Mouse (Mus musculus) cerebellum, adult (tissue): ENCODE measurements around the gene Agpat1.

Source experiments
- ATAC-seq: cut with Nextera tagmentation; 2 replicates; pipeline ENCODE4 v1.9.2; 2017; ENCODE audit warnings: mild to moderate bottlenecking, moderate library complexity, mixed read lengths; ENCODE audit not compliant: insufficient number of reproducible peaks, low FRiP score, low TSS enrichment

The Agpat1 gene

DNA sequence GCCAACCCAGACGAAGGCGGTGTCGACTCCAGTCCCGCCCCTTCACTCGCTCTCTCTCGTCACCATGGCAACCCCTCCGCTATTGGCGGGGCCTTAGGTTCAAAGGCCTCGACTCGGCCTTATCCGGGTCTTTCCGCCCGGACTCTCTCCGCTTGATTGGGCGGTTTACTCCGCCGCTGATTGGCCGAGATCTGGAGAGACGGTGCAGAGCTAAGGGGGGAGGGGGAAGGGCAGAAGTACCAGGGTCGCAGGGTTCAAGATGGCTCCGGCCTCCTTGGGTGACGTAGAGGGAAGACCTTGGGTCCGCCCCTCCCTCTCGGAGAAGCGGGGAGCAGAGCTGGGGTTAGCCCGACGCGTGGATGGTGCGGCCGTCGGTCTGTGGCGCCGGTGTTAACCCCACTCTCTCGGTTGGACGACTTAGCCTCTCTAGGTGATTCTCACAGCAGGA lies at the start of gene Agpat1:
Agpat1 (plus strand) TSS at position 202 of the 448 bp plus-strand sequence.
- peak; percentile 79 for ATAC-seq

DNA sequence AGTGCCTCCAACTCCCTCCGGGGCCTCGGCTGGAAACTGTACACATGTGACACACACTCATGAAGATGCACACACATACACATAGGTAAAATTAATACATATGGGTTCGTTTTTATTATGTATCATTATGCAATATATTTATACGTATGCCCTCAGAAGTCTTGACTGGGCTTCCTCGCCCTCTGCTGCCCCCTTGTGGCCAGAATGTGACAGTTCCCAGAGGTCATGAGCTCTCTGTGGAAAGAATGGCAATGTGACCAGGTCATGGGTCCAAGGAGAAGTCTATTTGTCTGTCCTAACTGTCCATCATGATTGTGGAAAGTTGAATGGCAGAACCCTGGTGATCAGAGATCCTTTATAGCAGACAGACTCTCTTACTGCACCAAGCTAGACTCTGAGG lies 48.6 kb upstream of the Agpat1 start:
- peak; percentile 56; the same call in 1 of the 2 replicates for ATAC-seq

DNA sequence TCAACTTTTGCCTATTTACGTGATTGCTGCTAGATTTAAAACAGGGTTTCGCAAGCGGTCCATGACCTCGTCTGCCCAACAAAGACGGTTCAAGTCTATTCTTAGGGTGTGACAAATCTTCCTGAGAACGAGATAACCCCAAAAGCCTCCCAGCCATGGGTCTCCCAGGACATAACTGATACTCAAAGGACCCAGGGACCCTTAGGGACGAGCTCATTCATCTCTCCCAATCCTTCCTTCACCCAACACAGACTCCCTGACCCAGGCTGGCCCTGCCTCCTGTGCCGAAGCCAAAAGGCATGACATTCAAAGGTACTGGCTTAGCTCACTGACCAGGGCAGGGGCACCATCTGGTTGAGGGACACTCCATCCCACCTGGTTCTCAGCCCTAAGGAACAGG lies 47.7 kb upstream of the Agpat1 start:
- ATAC-seq = no peak

DNA sequence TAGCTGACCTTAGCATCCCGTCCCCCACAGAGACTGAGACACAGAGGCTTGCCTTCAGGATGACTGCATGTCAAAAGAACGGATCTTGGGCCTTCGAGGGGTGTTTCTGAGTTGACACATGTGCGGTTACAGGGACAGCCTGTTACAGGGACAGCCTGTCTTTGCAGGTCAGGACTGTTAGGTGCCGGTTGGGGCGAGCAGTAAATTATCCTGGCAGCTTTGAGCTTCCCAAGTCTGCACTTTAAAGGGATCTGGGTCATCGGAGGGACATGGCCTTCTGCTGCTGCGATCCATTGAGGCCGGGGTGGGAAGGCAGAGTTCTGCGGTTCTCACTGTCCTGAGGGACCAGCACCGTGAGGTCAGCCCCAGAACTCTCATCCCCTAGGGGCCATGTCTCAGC lies 46.7 kb upstream of the Agpat1 start:
- no peak for ATAC-seq

DNA sequence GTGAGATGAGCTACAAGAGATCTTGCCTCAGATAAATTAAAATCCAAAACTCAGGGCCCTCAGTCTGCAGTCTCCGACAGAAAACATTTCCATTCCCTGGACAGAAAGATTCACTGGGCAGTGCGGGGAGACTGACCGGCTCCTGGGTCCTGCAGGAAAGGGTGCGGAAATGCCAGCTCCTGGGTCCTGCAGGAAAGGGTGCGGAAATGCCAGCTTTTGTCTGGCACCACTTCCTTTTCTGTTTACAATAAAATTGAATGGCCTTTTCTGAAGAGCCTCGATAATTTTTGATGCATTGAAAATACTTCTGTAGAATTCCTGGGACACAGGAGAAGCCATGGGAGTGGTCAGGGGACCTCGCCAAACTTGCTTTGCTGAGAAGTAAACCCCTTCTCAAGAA lies 44.9 kb upstream of the Agpat1 start:
- no peak for ATAC-seq

DNA sequence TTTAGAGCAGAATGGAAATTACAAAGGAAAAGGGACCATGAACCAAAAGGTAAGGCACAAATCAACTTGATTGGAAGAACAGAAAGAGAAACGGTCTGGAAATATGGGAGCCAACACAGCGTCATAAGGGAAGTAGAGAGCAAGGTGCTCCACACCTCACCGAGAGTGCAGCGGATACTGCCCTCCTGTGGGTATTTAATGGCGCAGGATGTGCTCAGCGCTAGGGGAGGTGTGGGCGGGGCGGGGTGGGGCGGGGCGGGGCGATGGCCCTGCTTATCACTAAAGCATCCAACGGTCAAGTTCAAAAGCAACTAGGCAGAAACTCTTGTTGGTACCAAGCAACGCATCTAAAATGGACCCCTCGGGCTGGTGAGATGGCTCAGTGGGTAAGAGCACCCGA lies 44.2 kb upstream of the Agpat1 start:
- no peak for ATAC-seq

DNA sequence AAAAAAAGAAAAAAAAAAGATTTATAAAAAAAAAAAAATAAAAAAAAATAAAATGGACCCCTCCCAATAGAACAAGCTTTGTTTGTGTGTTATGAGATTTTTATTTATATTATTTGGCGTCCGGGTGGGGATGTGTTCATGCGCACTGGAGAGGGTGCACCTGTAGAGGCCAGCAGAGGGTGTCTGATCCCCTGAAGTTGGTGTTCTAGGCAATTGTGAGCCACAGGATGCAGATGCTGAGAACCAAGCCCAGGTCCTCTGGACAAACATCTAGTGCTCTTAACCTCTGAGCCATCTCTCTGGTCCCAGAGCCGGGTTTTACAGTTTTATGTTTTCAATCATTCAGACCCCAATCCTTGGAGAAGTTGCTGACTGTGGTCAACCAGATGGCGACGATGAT lies 43.6 kb upstream of the Agpat1 start:
- no peak for ATAC-seq

DNA sequence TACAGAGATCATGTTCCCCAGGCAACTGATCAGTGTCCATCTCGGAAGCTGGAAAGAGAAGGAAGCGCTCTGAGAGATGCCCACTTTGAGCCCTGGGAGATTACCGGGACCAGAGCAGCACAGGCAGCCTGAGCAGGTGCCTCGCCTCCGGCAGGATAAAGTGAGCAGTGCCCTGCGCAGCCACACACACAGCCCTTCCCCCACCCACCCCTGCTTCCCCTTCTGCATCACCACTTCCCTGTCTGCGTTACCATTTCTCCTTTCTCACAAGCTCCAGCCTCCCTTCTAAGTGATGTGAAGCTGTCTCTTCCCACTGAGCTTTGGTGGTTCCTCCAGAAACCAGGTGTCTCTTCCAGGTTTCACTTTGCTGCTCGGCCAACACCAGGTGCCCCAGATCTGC lies 42.9 kb upstream of the Agpat1 start:
- no peak for ATAC-seq

DNA sequence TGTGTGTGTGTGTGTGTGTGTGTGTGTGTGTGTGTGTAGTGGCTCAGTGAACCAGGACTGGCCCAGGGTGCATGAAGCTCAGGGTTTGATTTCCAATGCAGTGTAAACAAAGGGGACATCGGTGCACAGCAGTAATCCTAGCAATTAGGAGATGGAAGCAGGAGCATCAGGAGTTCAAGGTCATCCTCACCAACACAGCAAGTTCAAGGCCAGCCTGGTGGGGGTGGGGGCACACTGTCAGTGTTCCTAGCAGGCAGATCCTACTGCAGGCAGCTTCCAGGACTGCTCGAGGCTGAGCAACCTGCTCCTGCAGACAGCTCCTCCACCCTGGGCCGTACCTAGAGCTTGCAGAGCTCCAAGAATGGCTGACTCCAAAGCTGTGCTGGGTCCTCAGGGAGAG lies 41.5 kb upstream of the Agpat1 start:
- no peak for ATAC-seq

DNA sequence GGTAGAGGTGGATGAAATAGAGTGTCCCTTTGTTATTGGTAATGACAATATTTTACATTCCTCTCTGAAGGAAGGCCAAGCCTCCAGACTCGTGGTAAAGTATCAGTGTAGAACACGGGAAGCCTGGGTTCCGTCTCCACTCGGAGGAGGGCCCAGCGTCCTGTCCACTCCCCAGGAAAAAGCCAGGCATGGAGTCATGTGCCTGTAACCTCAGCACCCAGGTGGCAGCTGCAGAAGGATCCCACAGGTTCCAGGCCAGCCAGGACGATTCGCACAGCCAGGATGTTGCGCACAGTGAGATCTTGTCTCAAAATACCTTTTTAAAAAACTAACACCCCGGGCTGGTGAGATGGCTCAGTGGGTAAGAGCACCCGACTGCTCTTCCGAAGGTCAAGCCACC lies 40.7 kb upstream of the Agpat1 start:
- no peak for ATAC-seq

DNA sequence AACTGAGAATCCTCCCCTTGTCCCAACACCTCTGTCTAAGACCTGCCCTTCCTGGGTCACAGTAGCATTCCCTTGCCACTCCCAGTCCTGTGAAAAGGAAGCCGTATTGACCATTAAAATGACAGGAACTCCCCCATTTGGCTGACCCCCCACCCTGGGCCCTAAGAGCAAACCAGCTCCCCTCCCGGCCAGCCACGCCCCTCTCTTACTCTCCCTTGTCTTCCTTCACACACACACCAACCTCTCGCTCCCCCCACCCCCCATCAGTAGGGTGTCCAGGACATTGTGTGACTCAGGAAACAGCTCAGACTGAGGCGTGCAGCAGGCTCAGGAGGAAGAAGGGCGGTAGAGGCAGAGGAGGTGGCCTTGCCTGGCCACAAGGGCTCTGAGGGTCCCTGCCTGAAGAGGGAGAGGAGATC lies 40.0 kb upstream of the Agpat1 start, which contains the start of gene Notch4:
Notch4 (plus strand) TSS at position 266 of the 419 bp plus-strand sequence.
- no peak for ATAC-seq

DNA sequence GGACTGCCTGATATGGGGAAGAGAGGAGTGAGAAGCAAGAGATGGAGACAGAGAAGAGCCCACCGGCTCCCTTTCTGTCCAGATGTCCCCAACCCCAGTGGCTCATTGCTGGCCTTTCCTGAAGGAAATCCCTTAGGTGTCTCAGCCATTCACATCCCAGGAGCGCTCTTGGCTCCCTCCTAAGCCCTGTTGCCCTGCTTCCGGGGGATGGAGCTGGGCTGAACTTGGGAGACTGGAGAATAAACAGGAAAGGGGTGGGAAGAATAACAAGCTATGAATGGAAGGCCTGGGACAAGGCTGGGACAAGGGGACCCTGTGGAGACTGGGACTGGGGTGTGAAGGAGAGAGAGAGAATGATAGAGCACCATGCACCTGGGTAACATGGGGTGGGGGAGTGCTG lies 39.3 kb upstream of the Agpat1 start:
- ATAC-seq = no peak

DNA sequence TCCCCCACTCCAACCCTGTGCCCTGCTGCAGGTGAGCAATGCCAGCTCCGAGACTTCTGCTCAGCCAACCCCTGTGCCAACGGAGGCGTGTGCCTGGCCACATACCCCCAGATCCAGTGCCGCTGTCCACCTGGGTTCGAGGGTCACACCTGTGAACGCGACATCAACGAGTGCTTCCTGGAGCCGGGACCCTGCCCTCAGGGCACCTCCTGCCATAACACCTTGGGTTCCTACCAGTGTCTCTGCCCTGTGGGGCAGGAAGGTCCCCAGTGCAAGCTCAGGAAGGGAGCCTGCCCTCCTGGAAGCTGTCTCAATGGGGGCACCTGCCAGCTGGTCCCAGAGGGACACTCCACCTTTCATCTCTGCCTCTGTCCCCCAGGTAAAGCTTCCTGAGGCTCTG lies 36.8 kb upstream of the Agpat1 start:
- ATAC-seq = no peak

DNA sequence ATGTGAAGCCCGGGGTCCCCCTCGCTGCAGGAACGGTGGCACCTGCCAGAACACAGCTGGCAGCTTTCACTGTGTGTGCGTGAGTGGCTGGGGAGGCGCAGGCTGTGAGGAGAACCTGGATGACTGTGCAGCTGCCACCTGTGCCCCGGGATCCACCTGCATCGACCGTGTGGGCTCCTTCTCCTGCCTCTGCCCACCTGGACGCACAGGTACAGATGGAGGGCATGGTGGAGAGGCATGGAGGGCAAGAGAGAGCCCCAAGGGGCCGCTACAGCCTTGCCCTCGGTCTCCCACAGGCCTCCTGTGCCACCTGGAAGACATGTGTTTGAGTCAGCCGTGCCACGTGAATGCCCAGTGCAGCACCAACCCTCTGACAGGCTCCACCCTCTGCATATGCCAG lies 35.6 kb upstream of the Agpat1 start:
- no peak for ATAC-seq

DNA sequence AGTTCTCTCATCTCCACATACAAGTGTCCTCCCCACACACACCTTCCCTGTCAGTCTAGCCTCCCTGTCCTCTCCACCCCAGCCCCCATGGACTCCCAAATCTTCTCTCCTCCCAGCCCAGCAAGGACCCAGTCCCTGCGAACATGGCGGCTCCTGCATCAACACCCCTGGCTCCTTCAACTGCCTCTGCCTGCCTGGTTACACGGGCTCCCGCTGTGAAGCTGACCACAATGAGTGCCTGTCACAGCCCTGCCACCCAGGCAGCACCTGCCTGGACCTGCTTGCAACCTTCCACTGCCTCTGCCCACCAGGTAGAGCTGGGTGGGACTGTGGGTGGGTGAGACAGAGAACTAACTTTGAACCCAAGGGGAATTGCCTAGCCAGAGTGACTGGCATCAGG lies 34.1 kb upstream of the Agpat1 start:
- no peak for ATAC-seq

DNA sequence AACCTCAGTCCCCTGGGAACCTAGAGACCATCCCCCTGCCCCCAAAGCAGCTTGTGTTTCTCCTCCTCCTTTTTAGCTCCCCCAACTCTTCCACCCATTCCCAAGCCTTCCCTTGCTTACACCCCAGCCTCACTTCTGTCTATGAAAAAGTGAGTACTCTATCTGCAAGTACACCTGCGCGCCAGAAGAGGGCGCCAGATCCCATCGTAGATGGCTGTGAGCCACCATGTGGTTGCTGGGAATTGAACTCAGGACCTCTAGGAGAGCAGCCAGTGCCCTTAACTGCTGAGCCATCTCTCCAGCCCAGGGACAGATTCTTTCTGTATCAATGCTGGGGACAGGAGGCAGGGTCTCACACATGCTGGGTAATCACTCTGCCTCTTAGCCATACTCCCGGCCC lies 32.2 kb upstream of the Agpat1 start:
- no peak for ATAC-seq

DNA sequence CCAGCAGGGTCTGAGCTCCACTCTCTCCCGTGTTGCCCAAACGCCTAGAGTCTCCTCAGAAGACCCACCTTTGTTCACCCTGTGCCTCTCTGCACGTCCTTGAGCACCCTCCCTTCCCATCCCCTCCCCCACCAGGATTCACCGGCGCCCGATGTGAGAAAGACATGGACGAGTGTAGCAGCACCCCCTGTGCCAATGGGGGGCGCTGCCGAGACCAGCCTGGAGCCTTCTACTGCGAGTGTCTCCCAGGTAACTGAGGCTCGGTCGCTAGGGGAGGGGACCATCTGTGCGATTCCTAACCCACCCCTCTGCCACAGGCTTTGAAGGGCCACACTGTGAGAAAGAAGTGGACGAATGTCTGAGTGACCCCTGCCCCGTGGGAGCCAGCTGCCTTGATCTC lies 31.7 kb upstream of the Agpat1 start:
- no peak for ATAC-seq

DNA sequence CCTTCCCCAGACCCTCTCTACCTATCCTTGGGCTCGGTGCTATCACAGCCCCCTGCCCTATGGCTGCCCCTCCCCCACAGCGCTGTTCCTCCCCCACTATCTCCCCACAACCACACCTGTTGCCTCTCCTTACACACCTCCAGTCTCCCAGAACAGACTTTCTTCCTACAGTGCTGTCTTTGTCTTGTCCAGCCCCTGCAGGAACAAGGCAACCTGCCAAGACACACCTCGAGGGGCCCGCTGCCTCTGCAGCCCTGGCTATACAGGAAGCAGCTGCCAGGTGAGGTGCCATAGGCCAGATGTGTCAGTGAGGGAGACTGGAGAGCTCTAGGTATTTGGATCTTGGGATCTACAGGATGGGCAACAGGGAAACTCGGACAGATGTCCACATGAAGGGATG lies 27.5 kb upstream of the Agpat1 start:
- no peak for ATAC-seq

DNA sequence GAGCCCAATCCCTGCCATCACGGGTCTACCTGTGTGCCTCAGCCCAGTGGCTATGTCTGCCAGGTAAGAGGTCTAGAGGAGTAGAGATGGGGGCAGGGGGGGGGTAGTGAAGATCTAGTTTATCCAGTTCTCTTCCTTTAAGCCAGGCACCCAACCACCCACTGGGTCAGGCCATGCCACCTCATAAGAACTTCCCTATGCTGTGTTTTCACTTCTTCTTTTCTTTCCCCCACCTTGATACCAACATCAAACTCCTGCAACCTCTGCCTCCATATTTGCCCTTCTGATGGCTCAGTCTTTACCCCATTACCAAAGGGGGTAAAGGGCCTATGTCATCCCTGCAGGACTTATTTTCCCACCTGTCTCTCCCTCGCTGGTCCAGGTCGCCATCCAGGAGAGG lies 26.0 kb upstream of the Agpat1 start:
- no peak for ATAC-seq

DNA sequence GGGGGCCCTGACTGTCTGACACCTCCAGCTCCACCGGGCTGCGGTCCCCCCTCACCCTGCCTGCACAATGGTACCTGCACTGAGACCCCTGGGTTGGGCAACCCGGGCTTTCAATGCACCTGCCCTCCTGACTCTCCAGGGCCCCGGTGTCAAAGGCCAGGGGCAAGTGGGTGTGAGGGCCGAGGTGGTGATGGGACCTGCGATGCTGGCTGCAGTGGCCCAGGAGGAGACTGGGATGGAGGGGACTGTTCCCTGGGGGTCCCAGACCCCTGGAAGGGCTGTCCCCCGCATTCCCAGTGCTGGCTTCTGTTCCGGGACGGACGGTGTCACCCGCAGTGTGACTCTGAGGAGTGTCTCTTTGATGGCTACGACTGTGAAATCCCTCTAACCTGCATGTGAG lies 21.5 kb upstream of the Agpat1 start:
- ATAC-seq = no peak

DNA sequence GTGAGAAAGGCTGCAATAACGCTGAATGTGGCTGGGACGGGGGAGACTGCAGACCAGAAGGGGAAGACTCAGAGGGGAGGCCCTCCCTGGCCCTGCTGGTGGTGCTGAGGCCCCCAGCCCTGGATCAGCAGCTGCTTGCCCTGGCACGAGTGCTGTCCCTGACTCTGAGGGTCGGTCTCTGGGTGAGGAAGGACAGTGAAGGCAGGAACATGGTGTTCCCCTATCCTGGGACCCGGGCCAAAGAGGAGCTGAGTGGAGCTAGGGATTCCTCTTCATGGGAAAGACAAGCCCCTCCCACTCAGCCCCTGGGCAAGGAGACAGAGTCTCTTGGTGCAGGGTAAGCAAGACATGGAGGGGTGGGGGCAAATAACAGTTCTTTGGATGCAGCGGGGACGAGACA lies 20.7 kb upstream of the Agpat1 start:
- ATAC-seq = no peak

DNA sequence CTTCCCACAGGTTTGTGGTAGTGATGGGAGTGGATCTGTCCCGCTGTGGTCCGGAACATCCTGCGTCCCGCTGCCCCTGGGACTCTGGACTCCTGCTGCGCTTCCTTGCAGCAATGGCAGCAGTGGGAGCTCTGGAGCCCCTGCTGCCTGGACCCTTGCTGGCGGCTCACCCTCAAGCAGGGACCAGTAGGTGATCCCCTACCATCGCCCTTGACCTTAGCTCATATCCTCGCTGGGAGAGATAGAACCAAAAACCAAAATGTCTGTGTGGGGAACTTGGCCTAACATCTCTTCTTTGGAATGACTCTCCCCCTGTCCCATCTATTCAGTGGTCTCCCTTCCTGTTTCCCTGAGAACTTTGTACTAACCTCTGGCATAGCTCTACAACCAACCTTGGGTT lies 20.2 kb upstream of the Agpat1 start:
- ATAC-seq = no peak

DNA sequence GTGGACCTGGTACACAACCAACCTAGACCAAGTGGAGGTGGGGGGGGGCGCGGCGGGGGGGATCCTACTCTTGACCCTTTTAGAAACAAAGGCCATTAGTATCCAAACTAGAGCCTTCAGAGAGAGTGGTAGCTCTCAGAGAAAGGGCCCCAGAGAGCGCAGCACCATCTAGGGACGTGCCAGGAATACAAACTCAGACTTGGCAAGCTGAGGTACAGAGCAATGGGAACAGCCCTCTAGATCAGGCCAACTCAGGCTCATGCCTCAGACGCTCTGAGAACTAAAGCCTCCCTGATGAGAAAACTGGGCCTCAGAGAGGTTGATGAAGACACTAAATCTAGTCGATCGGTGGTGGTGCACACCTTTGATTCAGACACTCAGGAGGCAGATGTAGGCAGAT lies 18.9 kb upstream of the Agpat1 start:
- no peak for ATAC-seq
